Mouse (Mus musculus) forebrain, embryonic 13.5 days (tissue): ENCODE measurements around the gene Amph. TPM values are rescaled to one million over a fixed set of nuclear protein-coding genes. Genes with fewer than 3 reads are reported as not detected.

Source experiments
- ATAC-seq: fragments of 200-750 bp; cut with Nextera tagmentation; 2 replicates; pipeline ENCODE4 v1.8.0; 2017
- H3K27ac ChIP-seq: fragments of 300-500 bp; sonication (generic); 2 replicates; pipeline ENCODE4 v1.5.1; 2015; ENCODE audit warnings: inconsistent platforms, mild to moderate bottlenecking, moderate library complexity
- H3K27me3 ChIP-seq: fragments of 300-500 bp; sonication (generic); 2 replicates; pipeline ENCODE4 v1.6.1; 2015; ENCODE audit warnings: mild to moderate bottlenecking, inconsistent platforms
- H3K36me3 ChIP-seq: fragments of 300-500 bp; sonication (generic); 2 replicates; pipeline ENCODE4 v1.6.1; 2015; ENCODE audit warnings: mild to moderate bottlenecking, inconsistent platforms; ENCODE audit not compliant: poor library complexity, severe bottlenecking
- H3K4me1 ChIP-seq: fragments of 300-500 bp; sonication (generic); 2 replicates; pipeline ENCODE4 v1.6.1; 2015; ENCODE audit warnings: inconsistent platforms
- H3K4me2 ChIP-seq: fragments of 300-500 bp; sonication (generic); 2 replicates; pipeline ENCODE4 v1.6.1; 2015; ENCODE audit warnings: inconsistent platforms, mild to moderate bottlenecking, moderate library complexity
- H3K4me3 ChIP-seq: fragments of 300-500 bp; sonication (generic); 2 replicates; pipeline ENCODE4 v1.5.1; 2015; ENCODE audit warnings: mild to moderate bottlenecking, inconsistent platforms
- H3K9ac ChIP-seq: fragments of 300-500 bp; sonication (generic); 2 replicates; pipeline ENCODE4 v1.6.1; 2015; ENCODE audit warnings: mild to moderate bottlenecking, inconsistent platforms
- H3K9me3 ChIP-seq: fragments of 300-500 bp; sonication (generic); replicated peaks from 2 replicates; pipeline ENCODE4 v1.6.1; 2016; ENCODE audit warnings: inconsistent platforms
- WGBS: fragments of 180-500 bp; shearing (Covaris S2); methylation state at CpG from one replicate; pipeline ENCODE4 v1.1.7; 2015; 5-methylcytosine and 5-hydroxymethylcytosine counted together
- polyA plus RNA-seq: library from polyadenylated mRNA; unstranded; fragments of >200 nt; fragmentation: Nextera tagmentation; extraction: Ambion mirVana; gene quantifications from 2 replicates; pipeline ENCODE4 v1.2.1, GENCODE M21; 2015

The Amph gene
- polyA plus RNA-seq, 1 experiment from 2014 or later = 17.9 TPM

DNA sequence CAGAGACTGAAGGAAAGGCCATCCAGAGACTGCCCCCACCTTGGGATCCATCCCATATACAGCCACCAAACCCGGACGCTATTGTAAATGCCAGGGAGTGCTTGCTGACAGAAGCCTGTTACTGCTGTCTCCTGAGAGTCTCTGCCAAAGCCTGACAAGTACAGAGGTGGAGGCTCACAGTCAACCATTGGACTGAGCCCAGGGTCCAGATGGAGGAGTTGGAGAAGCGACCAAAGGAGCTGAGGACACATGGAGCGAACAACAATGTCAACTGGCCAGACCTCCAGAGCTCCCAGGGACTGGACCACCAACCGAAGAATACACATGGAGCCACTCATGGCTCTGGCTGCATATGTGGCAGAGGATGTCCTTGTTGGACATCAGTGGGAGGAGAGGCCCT, 26.3 kb downstream of the Amph start:
- no peak for ATAC-seq
- Histone ChIP-seq H3K27me3 (no peaks in the 10 kb centered on the region), H3K36me3 (0 out of 2 replicates have a peak, but pooled peaks cover 5% of the 10 kb centered on the region), H3K4me1 (no peaks in the 10 kb centered on the region), H3K4me2 (no peak overlapping the region), H3K9me3 (no peaks in the 10 kb centered on the region), H3K9ac (no peak overlapping the region), H3K27ac (no peak overlapping the region), H3K4me3 (no peak overlapping the region)
- WGBS = 94% methylated on average over 5 of the region's 5 CpGs

GRCm38 (mm10) chr13:18987266-18987665, 39.3 kb downstream of the Amph start:
- H3K9ac ChIP-seq = no peak overlapping the region
- no peaks in the 10 kb centered on the region for H3K9me3 ChIP-seq
- WGBS = 31% methylated on average over 4 of the region's 4 CpGs
- ATAC-seq = no peak
- H3K27ac ChIP-seq = no peak overlapping the region
- no peaks in the 10 kb centered on the region for H3K27me3 ChIP-seq
- no peak overlapping the region for H3K4me2 ChIP-seq
- H3K4me3 ChIP-seq = no peak overlapping the region
- 0 out of 2 replicates have a peak, but pooled peaks cover 4% of the 10 kb centered on the region for H3K4me1 ChIP-seq
- no peaks in the 10 kb centered on the region for H3K36me3 ChIP-seq

GRCm38 (mm10) chr13:18988323-18988722, 40.3 kb downstream of the Amph start:
- 66% methylated on average over 4 of the region's 4 CpGs for WGBS
- 0 out of 2 replicates have a peak, but pooled peaks have one; percentile 24 for ATAC-seq

DNA sequence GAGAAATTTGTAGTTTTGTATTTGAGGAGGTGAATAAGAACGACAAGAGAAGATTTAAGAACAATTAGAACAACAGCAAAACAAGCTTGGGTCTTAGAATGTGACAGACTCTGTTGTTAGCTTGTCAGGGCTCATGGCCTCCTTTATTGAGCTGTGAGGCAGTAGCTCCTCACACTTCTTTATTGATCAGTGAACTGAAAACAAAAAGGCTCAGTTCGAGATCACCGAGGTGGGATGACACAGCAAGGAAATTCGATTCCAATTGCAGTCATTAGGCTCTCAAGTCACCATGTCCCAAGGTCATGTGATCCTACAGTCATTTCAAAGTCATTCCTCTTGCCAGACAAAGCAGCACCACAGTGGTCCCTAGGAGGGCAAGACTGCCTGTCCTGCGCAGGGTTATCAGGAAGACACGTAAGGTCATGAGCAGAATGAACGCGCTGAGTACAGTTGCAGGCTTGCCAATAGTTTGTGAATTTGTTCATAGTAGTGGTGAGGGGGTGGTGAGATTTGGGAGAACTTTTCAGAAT, 41.2 kb downstream of the Amph start:
- WGBS = 46% methylated on average over 8 of the region's 8 CpGs
- no peak overlapping the region for H3K4me3 ChIP-seq
- ATAC-seq = 0 out of 2 replicates have a peak, but pooled peaks have one; percentile 21

More at GRCm38 (mm10) chr13:18988323-18988722, 40.3 kb downstream of the Amph start:
- no peak overlapping the region for H3K4me2 ChIP-seq
- H3K4me3 ChIP-seq = no peak overlapping the region
- no peaks in the 10 kb centered on the region for H3K36me3 ChIP-seq
- no peak overlapping the region for H3K27ac ChIP-seq
- no peak overlapping the region for H3K9ac ChIP-seq
- H3K9me3 ChIP-seq = no peaks in the 10 kb centered on the region
- H3K4me1 ChIP-seq = 0 out of 2 replicates have a peak, but pooled peaks cover 4% of the 10 kb centered on the region
- H3K27me3 ChIP-seq = no peaks in the 10 kb centered on the region

GRCm38 (mm10) chr13:19002502-19002901, 54.5 kb downstream of the Amph start:
- Histone ChIP-seq H3K27ac (no peak overlapping the region), H3K9ac (no peak overlapping the region), H3K27me3 (no peaks in the 10 kb centered on the region), H3K9me3 (no peaks in the 10 kb centered on the region), H3K36me3 (no peaks in the 10 kb centered on the region), H3K4me1 (no peaks in the 10 kb centered on the region), H3K4me2 (no peak overlapping the region), H3K4me3 (no peak overlapping the region)
- ATAC-seq = no peak
- WGBS = 95% methylated on average over 9 of the region's 9 CpGs

More for the DNA sequence above, 41.2 kb downstream of the Amph start:
- H3K27ac ChIP-seq = no peak overlapping the region
- H3K4me2 ChIP-seq = no peak overlapping the region
- no peak overlapping the region for H3K9ac ChIP-seq
- H3K27me3 ChIP-seq = no peaks in the 10 kb centered on the region
- H3K9me3 ChIP-seq = no peaks in the 10 kb centered on the region
- H3K4me1 ChIP-seq = 0 out of 2 replicates have a peak, but pooled peaks cover 4% of the 10 kb centered on the region
- H3K36me3 ChIP-seq = no peaks in the 10 kb centered on the region

DNA sequence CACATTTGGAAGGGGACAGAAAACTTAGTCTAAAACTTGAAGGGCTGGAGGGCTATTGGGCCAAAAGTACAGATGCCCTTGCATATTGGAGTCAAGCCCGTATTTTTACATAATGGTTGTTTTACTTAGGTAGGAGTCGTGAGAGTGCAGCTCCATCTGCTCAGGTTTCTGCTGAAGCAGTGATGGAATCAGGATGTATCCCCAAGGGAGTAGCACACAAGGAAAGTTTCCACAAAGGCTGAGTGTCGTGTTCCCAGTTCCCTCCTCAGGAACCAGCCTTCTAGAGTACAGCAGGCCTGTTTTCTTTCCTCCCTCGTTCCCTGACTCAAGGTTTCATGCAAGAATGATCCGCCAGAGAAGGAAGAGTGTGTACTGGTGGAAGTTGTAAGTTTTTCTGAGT, 56.4 kb downstream of the Amph start:
- Histone ChIP-seq H3K36me3 (no peaks in the 10 kb centered on the region), H3K9ac (no peak overlapping the region), H3K9me3 (no peaks in the 10 kb centered on the region), H3K27me3 (no peaks in the 10 kb centered on the region), H3K27ac (no peak overlapping the region), H3K4me1 (no peaks in the 10 kb centered on the region), H3K4me3 (no peak overlapping the region), H3K4me2 (no peak overlapping the region)
- WGBS = 86% methylated on average over 5 of the region's 5 CpGs
- ATAC-seq = no peak

DNA sequence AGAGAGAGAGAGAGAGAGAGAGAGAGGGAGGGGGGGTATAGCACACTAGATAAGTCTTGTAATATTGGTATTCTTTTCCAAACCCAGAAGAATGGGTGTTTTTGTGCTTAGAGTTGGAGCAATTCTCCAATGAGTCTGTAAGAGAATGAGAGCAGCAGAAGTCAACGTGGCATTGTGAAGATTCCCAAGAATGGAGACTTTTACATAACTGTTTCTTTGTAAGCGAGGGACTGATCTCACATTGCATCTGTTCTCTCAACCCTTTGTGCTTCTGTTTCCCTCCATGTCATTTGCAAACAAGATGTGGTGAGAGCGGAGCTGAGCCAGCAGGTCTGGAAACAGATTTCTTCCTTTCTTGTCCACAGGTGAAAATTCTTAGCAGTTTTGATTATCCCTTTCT, 60.4 kb downstream of the Amph start:
- no peaks in the 10 kb centered on the region for H3K4me1 ChIP-seq

GRCm38 (mm10) chr13:19014825-19015375, 66.9 kb downstream of the Amph start:
- no peak for ATAC-seq
- Histone ChIP-seq H3K36me3 (no peaks in the 10 kb centered on the region), H3K4me1 (no peaks in the 10 kb centered on the region), H3K9me3 (no peaks in the 10 kb centered on the region), H3K4me2 (no peak overlapping the region), H3K27ac (no peak overlapping the region), H3K4me3 (no peak overlapping the region), H3K9ac (no peak overlapping the region), H3K27me3 (no peaks in the 10 kb centered on the region)
- WGBS = 89% methylated on average over 4 of the region's 4 CpGs

More for the DNA sequence above, 60.4 kb downstream of the Amph start:
- Histone ChIP-seq H3K27me3 (no peaks in the 10 kb centered on the region), H3K36me3 (no peaks in the 10 kb centered on the region), H3K4me2 (no peak overlapping the region), H3K4me3 (no peak overlapping the region), H3K27ac (no peak overlapping the region), H3K9ac (no peak overlapping the region), H3K9me3 (no peaks in the 10 kb centered on the region)
- WGBS = 80% methylated on average over 3 of the region's 3 CpGs
- no peak for ATAC-seq

GRCm38 (mm10) chr13:19021529-19021928, 73.5 kb downstream of the Amph start:
- no peak for ATAC-seq
- no peak overlapping the region for H3K4me3 ChIP-seq
- H3K27me3 ChIP-seq = no peaks in the 10 kb centered on the region
- WGBS = 25% methylated on average over 2 of the region's 2 CpGs
- no peaks in the 10 kb centered on the region for H3K4me1 ChIP-seq
- no peak overlapping the region for H3K4me2 ChIP-seq
- H3K9me3 ChIP-seq = no peaks in the 10 kb centered on the region
- H3K36me3 ChIP-seq = no peaks in the 10 kb centered on the region
- H3K9ac ChIP-seq = no peak overlapping the region
- no peak overlapping the region for H3K27ac ChIP-seq

- WGBS = 60% methylated on average over 3 of the region's 3 CpGs
Observed at GRCm38 (mm10) chr13:19022310-19022709, 74.3 kb downstream of the Amph start.

DNA sequence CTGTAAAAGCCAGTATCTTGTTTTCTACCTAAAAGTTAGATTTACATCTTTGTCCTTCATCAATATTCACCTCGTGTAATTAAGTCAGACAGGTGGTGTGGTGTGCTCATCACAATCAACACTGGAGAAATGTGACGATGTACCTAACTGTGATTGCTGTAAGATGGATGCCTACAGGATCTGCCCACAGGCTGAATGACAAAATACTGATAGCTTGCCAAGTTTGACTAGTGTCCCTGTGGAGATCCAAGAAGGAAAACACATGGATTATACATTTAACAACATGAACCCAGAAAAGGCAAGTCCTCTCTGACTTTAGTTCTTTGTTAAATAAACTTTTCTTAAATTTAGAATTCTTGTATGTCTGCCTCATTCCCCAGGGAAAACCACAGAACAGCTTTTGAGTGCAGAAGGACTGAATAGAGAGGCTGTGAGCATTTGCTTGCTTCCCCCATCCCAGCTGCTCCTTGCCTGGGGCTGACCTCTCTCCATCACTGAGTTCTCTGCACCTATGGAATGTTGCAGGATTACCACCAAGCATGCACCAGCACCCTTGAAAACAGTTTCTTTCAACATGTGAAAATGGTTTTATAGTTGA, 77.2 kb downstream of the Amph start:
- Histone ChIP-seq H3K4me2 (no peak overlapping the region), H3K4me1 (no peaks in the 10 kb centered on the region), H3K36me3 (no peaks in the 10 kb centered on the region), H3K4me3 (no peak overlapping the region), H3K27ac (no peak overlapping the region), H3K9ac (no peak overlapping the region), H3K27me3 (no peaks in the 10 kb centered on the region), H3K9me3 (no peaks in the 10 kb centered on the region)
- ATAC-seq = no peak
- WGBS = 85% methylated on average over 2 of the region's 2 CpGs

More at GRCm38 (mm10) chr13:19022310-19022709, 74.3 kb downstream of the Amph start:
- no peaks in the 10 kb centered on the region for H3K36me3 ChIP-seq
- no peak for ATAC-seq
- H3K4me2 ChIP-seq = no peak overlapping the region
- H3K4me3 ChIP-seq = no peak overlapping the region
- no peaks in the 10 kb centered on the region for H3K27me3 ChIP-seq
- H3K9ac ChIP-seq = no peak overlapping the region
- H3K9me3 ChIP-seq = no peaks in the 10 kb centered on the region
- no peak overlapping the region for H3K27ac ChIP-seq
- H3K4me1 ChIP-seq = no peaks in the 10 kb centered on the region

- H3K4me3 ChIP-seq = no peak overlapping the region
- no peak overlapping the region for H3K27ac ChIP-seq
- no peaks in the 10 kb centered on the region for H3K4me1 ChIP-seq
- ATAC-seq = no peak
- H3K9me3 ChIP-seq = no peaks in the 10 kb centered on the region
- H3K4me2 ChIP-seq = no peak overlapping the region
- no peaks in the 10 kb centered on the region for H3K36me3 ChIP-seq
- H3K9ac ChIP-seq = no peak overlapping the region
- no peaks in the 10 kb centered on the region for H3K27me3 ChIP-seq
- WGBS = 90% methylated on average over 4 of the region's 4 CpGs
Observed at GRCm38 (mm10) chr13:19025906-19026305, 77.9 kb downstream of the Amph start.
